Mouse (Mus musculus): ENCODE measurements around the gene Cluh.

DNA sequence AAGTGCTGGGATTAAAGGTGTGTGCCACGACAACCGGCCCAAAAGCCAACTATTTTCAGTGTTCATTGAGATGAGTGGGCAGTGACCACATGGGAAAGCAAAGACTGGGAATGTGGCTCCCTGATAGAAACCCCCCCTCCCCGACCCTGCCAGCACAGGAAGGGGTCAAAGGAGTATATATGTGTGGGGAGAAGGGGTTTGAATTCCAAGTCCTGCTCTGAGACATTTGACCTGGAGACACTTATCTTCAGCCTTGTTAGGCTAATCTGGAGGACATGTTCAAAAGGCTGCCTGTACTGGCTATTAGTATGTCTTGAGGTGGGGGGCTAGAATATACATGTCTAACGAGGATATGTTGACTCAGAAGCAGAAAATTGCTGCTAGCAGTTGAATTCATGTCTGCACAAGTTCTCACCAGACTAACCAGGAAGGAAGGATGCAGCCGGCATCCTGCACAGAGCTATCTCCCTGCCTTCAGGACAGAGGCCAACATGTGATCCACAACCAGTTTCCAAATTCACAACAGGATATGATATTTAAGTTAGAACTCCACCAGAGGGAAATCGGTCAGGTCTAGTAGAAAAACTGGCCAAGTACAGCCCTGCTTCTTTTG lies 23.7 kb downstream of the Cluh start:
- TF ChIP-seq CTCF (IDR thresholded peaks at IDR 0.05; ENCODE audit: extremely low read depth, insufficient read depth, low read length) (no peak), POLR2A (IDR thresholded peaks at IDR 0.05; ENCODE audit: extremely low read depth, insufficient read depth, low read length) (no peak)

Measured in cortical plate, adult 2 months (tissue).